Mouse (Mus musculus): ENCODE data around the gene Fignl2. TPM values are rescaled to one million over a fixed set of nuclear protein-coding genes. Genes with fewer than 3 reads are reported as not detected.

Fignl2 gene
- total and polyA plus RNA-seq, 3 experiments, result not detected

- H3K4me2 ChIP-seq (ENCODE audit: insufficient read depth, low read depth, poor library complexity, severe bottlenecking), result no peak overlapping the region
- no peak overlapping the region for H3K4me3 ChIP-seq (replicated peaks in 1 of 3; ENCODE audit: low read depth in 2 of 3, low read length in 2 of 3, poor library complexity in 1 of 3)
- dilution Hi-C loops (cut with MboI; ENCODE audit: extremely low pct_ligation_motif_present, extremely low pct_unique_long_range_greater_than_20kb, low sequenced_read_pairs) (no loop called here), in situ Hi-C loops (cut with MboI; ENCODE audit: low pct_ligation_motif_present, low pct_unique_long_range_greater_than_20kb, low sequenced_read_pairs) (no loop called here)
- peaks cover 12% of the 10 kb centered on the region for H3K9me3 ChIP-seq (replicated peaks; ENCODE audit: low read length)
- peaks cover 68% of the 10 kb centered on the region for H3K27me3 ChIP-seq (replicated peaks)
- H3K9ac ChIP-seq (ENCODE audit: insufficient read depth, low read depth), result no peak overlapping the region
- peaks cover 2 to 14% of the 10 kb centered on the region in 2 experiments; a peak in 3 of 4 replicates for H3K4me1 ChIP-seq (ENCODE audit: control insufficient read depth in 1 of 2, insufficient read depth in 2 of 2)
- TF ChIP-seq NRF1 (IDR thresholded peaks at IDR 0.05; ENCODE audit: low read depth, low read length) (no peak), CHD2 (IDR thresholded peaks at IDR 0.05; ENCODE audit: low read length) (no peak), TCF12 (IDR thresholded peaks at IDR 0.05; ENCODE audit: low read depth, low read length) (no peak)
- H3K27ac ChIP-seq (ENCODE audit: insufficient read depth, low read depth), result no peak overlapping the region
- DNase-seq (ENCODE audit: extremely low read depth), result no peak
- H3K36me3 ChIP-seq (replicated peaks in 1 of 2; ENCODE audit: control insufficient read depth in 1 of 2, insufficient read depth in 1 of 2, low read length in 1 of 2), result no peaks in the 10 kb centered on the region
- no peaks in the 10 kb centered on the region for H3K79me2 ChIP-seq (replicated peaks; ENCODE audit: control insufficient read depth, extremely low read depth, insufficient read depth, poor library complexity, severe bottlenecking)
These were observed 47.2 kb upstream of the Fignl2 start for GRCm38 (mm10) chr15:101125561-101125960.

DNA sequence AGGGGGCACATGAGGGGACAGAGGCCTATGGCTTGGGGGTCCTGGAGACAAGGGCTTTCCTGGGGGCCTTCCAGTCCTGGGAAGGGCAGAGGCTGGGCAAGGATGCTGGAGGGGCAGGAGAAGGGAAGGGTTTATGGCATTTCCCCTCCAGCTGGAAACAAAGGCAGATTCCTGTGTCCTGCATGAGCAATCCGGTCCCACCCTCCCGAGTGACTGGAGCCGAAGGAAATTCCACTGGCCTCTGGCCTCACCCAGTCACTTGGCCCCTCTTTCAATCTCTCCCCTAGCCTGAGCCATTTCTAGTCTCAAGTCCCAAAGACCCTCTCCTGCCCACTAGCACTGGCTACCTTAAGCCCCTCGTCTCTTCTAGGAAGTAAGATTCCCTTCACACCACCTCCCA lies 44.8 kb upstream of the Fignl2 start:
- in situ Hi-C loops (cut with MboI; ENCODE audit: low pct_ligation_motif_present, low pct_unique_long_range_greater_than_20kb, low sequenced_read_pairs) (no loop called here), dilution Hi-C loops (cut with MboI; ENCODE audit: extremely low pct_ligation_motif_present, extremely low pct_unique_long_range_greater_than_20kb, low sequenced_read_pairs) (no loop called here)
- no peak overlapping the region for H3K27ac ChIP-seq (ENCODE audit: insufficient read depth, low read depth)
- peaks cover 61% of the 10 kb centered on the region for H3K27me3 ChIP-seq (replicated peaks)
- no peak for DNase-seq (ENCODE audit: extremely low read depth)
- H3K4me2 ChIP-seq (ENCODE audit: insufficient read depth, low read depth, poor library complexity, severe bottlenecking), result no peak overlapping the region
- peaks cover 12% of the 10 kb centered on the region for H3K9me3 ChIP-seq (replicated peaks; ENCODE audit: low read length)
- TF ChIP-seq MYC (IDR thresholded peaks at IDR 0.05; ENCODE audit: low read depth, low read length) (no peak), BHLHE40 (IDR thresholded peaks at IDR 0.05; ENCODE audit: low read depth, low read length) (no peak), CHD2 (IDR thresholded peaks at IDR 0.05; ENCODE audit: low read length) (no peak), MAFK (IDR thresholded peaks at IDR 0.05; ENCODE audit: insufficient replicate concordance, low read length) (no peak), JUND (conservative IDR thresholded peaks at IDR 0.05; ENCODE audit: low read depth, low read length) (no peak), ETS1 (conservative IDR thresholded peaks at IDR 0.05; ENCODE audit: low read depth, low read length) (no peak)
- no peak overlapping the region for H3K4me3 ChIP-seq (replicated peaks in 1 of 3; ENCODE audit: low read depth in 2 of 3, low read length in 2 of 3, poor library complexity in 1 of 3)
- H3K4me1 ChIP-seq (ENCODE audit: control insufficient read depth in 1 of 2, insufficient read depth in 2 of 2), result peaks cover 2 to 16% of the 10 kb centered on the region in 2 experiments; a peak in 3 of 4 replicates
- H3K79me2 ChIP-seq (replicated peaks; ENCODE audit: control insufficient read depth, extremely low read depth, insufficient read depth, poor library complexity, severe bottlenecking), result no peaks in the 10 kb centered on the region
- H3K9ac ChIP-seq (ENCODE audit: insufficient read depth, low read depth), result no peak overlapping the region
- no peaks in the 10 kb centered on the region for H3K36me3 ChIP-seq (replicated peaks in 1 of 2; ENCODE audit: control insufficient read depth in 1 of 2, insufficient read depth in 1 of 2, low read length in 1 of 2)

DNA sequence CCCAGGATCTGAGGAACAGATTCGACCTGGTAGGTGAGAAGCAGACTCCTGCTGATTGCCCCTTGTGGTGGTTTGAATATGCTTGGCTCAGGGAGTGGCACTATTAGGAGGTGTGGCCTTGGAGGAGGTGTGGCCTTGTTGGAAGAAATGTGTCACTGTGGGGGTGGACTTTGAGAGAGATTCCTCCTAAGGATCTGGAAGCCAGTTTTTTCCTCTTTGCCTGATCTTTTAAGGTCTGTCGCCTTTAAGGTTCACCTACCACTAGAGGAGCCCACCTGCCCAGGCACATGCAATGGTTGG lies 43.9 kb upstream of the Fignl2 start:
- H3K4me1 ChIP-seq (ENCODE audit: control insufficient read depth in 1 of 2, insufficient read depth in 2 of 2), result peaks cover 2 to 16% of the 10 kb centered on the region in 2 experiments; a peak in 3 of 4 replicates
- no peak overlapping the region for H3K4me3 ChIP-seq (replicated peaks in 1 of 3; ENCODE audit: low read depth in 2 of 3, low read length in 2 of 3, poor library complexity in 1 of 3)
- no peak overlapping the region for H3K27ac ChIP-seq (ENCODE audit: insufficient read depth, low read depth)
- dilution Hi-C loops (cut with MboI; ENCODE audit: extremely low pct_ligation_motif_present, extremely low pct_unique_long_range_greater_than_20kb, low sequenced_read_pairs), result no loop called here
- peaks cover 55% of the 10 kb centered on the region for H3K27me3 ChIP-seq (replicated peaks)
- H3K36me3 ChIP-seq (replicated peaks in 1 of 2; ENCODE audit: control insufficient read depth in 1 of 2, insufficient read depth in 1 of 2, low read length in 1 of 2), result no peaks in the 10 kb centered on the region
- H3K4me2 ChIP-seq (ENCODE audit: insufficient read depth, low read depth, poor library complexity, severe bottlenecking), result no peak overlapping the region
- H3K9ac ChIP-seq (ENCODE audit: insufficient read depth, low read depth), result no peak overlapping the region
- DNase-seq (ENCODE audit: extremely low read depth), result peak; percentile 46
- in situ Hi-C loops (cut with MboI; ENCODE audit: low pct_ligation_motif_present, low pct_unique_long_range_greater_than_20kb, low sequenced_read_pairs), result no loop called here
- no peaks in the 10 kb centered on the region for H3K79me2 ChIP-seq (replicated peaks; ENCODE audit: control insufficient read depth, extremely low read depth, insufficient read depth, poor library complexity, severe bottlenecking)
- peaks cover 12% of the 10 kb centered on the region for H3K9me3 ChIP-seq (replicated peaks; ENCODE audit: low read length)
- TF ChIP-seq SMC3 (IDR thresholded peaks at IDR 0.05; ENCODE audit: low read depth, low read length) (no peak), JUND (conservative IDR thresholded peaks at IDR 0.05; ENCODE audit: low read depth, low read length) (no peak), POLR2A (IDR thresholded peaks at IDR 0.05; ENCODE audit: low read depth, low read length) (no peak), MAFK (IDR thresholded peaks at IDR 0.05; ENCODE audit: insufficient replicate concordance, low read length) (no peak), GABPA (IDR thresholded peaks at IDR 0.05; ENCODE audit: insufficient replicate concordance, low read depth, low read length) (no peak), ETS1 (conservative IDR thresholded peaks at IDR 0.05; ENCODE audit: low read depth, low read length) (no peak), ELF1 (IDR thresholded peaks at IDR 0.05; ENCODE audit: low read depth, low read length) (no peak), E2F4 (IDR thresholded peaks at IDR 0.05; ENCODE audit: insufficient replicate concordance, low read depth, low read length) (no peak), USF1 (IDR thresholded peaks at IDR 0.05; ENCODE audit: low read depth, low read length) (no peak), SIN3A (IDR thresholded peaks at IDR 0.05; ENCODE audit: low read length) (no peak), JUN (IDR thresholded peaks at IDR 0.05; ENCODE audit: insufficient read depth, low read depth, low read length) (no peak), CHD1 (IDR thresholded peaks at IDR 0.05; ENCODE audit: low read depth, low read length) (no peak), BHLHE40 (IDR thresholded peaks at IDR 0.05; ENCODE audit: low read depth, low read length) (no peak), NELFE (IDR thresholded peaks at IDR 0.05; ENCODE audit: low read depth, low read length) (no peak), POLR2AphosphoS2 (IDR thresholded peaks at IDR 0.05; ENCODE audit: low read depth, low read length) (no peak), MAZ (IDR thresholded peaks at IDR 0.05; ENCODE audit: low read depth, low read length) (no peak), KAT2A (IDR thresholded peaks at IDR 0.05; ENCODE audit: insufficient replicate concordance, low read length) (no peak), CTCF (conservative IDR thresholded peaks at IDR 0.05 in 1 of 2, IDR thresholded peaks at IDR 0.05 in 1 of 2; ENCODE audit: low read depth in 2 of 2, low read length in 2 of 2) (no peak)
